Mouse (Mus musculus) frontal cortex, postnatal 36 days (tissue): Measurements from ENCODE around the gene Abca17.
A peak's percentile ranks its signal among the peaks of the same experiment; 100 is the strongest.

Experiments
- DNase-seq, 2 experiments: peaks; one replicate each; pipeline ENCODE4 v3.0.0; 2022; ENCODE audit warnings: low spot score in 2 of 2

The Abca17 gene

GRCm38 (mm10) chr17:24346831-24347230, 4.0 kb downstream of the Abca17 start:
- no peak for DNase-seq

GRCm38 (mm10) chr17:24344672-24345071, 6.2 kb downstream of the Abca17 start:
- no peak for DNase-seq

GRCm38 (mm10) chr17:24327656-24328055, 23.2 kb downstream of the Abca17 start:
- DNase-seq: no peak

- DNase-seq: no peak
These were observed 25.8 kb downstream of the Abca17 start for GRCm38 (mm10) chr17:24325051-24325450.

GRCm38 (mm10) chr17:24320826-24321225, 30.0 kb downstream of the Abca17 start:
- peak; percentile 16 to 39 for DNase-seq

- DNase-seq: peak in 1 of 2 experiments; percentile 8
These were observed 43.4 kb downstream of the Abca17 start for GRCm38 (mm10) chr17:24307500-24307899.

GRCm38 (mm10) chr17:24300651-24301050, 50.2 kb downstream of the Abca17 start:
- DNase-seq: no peak

GRCm38 (mm10) chr17:24289338-24289737, 61.5 kb downstream of the Abca17 start:
- DNase-seq: no peak

- DNase-seq: no peak
These were observed 62.4 kb downstream of the Abca17 start for GRCm38 (mm10) chr17:24288477-24288876.

- DNase-seq: no peak
These were observed 65.2 kb downstream of the Abca17 start for GRCm38 (mm10) chr17:24285680-24286079.

- no peak for DNase-seq
These were observed 67.5 kb downstream of the Abca17 start for GRCm38 (mm10) chr17:24283266-24283818.

- no peak for DNase-seq
These were observed 68.2 kb downstream of the Abca17 start for GRCm38 (mm10) chr17:24282637-24283036.

GRCm38 (mm10) chr17:24279907-24280306, 71.0 kb downstream of the Abca17 start:
- DNase-seq: no peak

- no peak for DNase-seq
These were observed 83.7 kb downstream of the Abca17 start for GRCm38 (mm10) chr17:24267133-24267532.

GRCm38 (mm10) chr17:24264766-24265165, 86.1 kb downstream of the Abca17 start:
- DNase-seq: no peak

GRCm38 (mm10) chr17:24260516-24260915, 90.4 kb downstream of the Abca17 start:
- DNase-seq: no peak

GRCm38 (mm10) chr17:24259702-24260101, 91.2 kb downstream of the Abca17 start:
- no peak for DNase-seq

- DNase-seq: no peak
These were observed 91.9 kb downstream of the Abca17 start for GRCm38 (mm10) chr17:24258981-24259380.

- no peak for DNase-seq
These were observed 98.5 kb downstream of the Abca17 start for GRCm38 (mm10) chr17:24252329-24252728.

- peak; percentile 95 to 97 for DNase-seq
These were observed 99.4 kb downstream of the Abca17 start, which contains the start of gene Ccnf for GRCm38 (mm10) chr17:24251320-24252069. Gene Ccnf, minus strand, starts transcription at chr17:24251484.

- no peak for DNase-seq
These were observed 99.9 kb downstream of the Abca17 start for GRCm38 (mm10) chr17:24250988-24251319.

GRCm38 (mm10) chr17:24248641-24249040, 102.2 kb downstream of the Abca17 start:
- DNase-seq: no peak

- peak; percentile 13 to 32 for DNase-seq
These were observed 106.8 kb downstream of the Abca17 start for GRCm38 (mm10) chr17:24244061-24244460.
